Mouse (Mus musculus): ENCODE data around the gene Bpifa6.

GRCm38 (mm10) chr2:154005734-154006133 is 31.0 kb downstream of the Bpifa6 start:
- TF ChIP-seq POLR2A (IDR thresholded peaks at IDR 0.05; ENCODE audit: borderline replicate concordance, insufficient read depth, low read length): no peak
- no peak for TF ChIP-seq CTCF (IDR thresholded peaks at IDR 0.05; ENCODE audit: borderline replicate concordance, insufficient read depth, low read depth, low read length)

Data from cerebellum, adult 2 months (tissue).